Mouse (Mus musculus): ENCODE data around the gene Cep295.
"Not testable (repeated sequence)": the region's sequence is repeated elsewhere in the genome, so short reads cannot be mapped to it uniquely, and the experiment has no call there.

Gene Cep295

DNA sequence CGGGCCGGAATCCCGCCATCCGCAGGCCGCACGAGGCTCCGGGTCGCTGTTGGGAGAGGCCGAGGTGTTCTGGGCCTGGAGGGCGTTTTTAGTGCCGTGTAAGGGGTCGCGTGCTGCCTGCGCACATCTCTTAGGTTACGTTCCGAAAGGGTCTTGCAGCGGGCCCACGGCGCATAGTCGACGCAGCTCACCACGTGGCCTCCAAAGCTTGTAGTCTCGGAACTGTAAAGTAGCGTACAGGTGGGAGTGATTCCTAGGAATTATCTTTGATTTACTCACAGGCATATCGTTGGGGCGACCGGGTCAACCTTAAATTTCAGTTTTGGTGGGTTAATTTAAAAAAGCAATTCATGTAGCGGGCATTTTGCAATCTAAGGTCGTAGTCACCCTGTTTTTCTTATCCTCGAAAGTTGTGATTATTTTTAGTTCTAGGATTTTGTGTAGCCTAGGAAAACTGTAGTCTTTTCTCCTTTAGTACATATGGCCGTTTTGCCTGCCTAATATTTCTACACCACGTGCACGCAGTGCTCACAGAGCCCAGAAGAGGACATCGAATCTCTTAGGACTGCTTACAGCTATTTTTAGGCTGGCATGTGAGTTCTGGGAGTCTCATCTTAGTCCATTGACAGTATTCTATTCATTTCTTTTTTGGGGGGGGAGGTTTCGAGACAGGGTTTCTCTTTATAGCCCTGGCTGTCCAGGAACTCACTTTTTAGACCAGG lies 51.0 kb downstream of the Cep295 start, which contains the start of gene 4931406C07Rik:
Gene 4931406C07Rik (minus strand): TSS at position 51 of the 722 bp plus-strand sequence.
- DNase-seq = no peak

DNA sequence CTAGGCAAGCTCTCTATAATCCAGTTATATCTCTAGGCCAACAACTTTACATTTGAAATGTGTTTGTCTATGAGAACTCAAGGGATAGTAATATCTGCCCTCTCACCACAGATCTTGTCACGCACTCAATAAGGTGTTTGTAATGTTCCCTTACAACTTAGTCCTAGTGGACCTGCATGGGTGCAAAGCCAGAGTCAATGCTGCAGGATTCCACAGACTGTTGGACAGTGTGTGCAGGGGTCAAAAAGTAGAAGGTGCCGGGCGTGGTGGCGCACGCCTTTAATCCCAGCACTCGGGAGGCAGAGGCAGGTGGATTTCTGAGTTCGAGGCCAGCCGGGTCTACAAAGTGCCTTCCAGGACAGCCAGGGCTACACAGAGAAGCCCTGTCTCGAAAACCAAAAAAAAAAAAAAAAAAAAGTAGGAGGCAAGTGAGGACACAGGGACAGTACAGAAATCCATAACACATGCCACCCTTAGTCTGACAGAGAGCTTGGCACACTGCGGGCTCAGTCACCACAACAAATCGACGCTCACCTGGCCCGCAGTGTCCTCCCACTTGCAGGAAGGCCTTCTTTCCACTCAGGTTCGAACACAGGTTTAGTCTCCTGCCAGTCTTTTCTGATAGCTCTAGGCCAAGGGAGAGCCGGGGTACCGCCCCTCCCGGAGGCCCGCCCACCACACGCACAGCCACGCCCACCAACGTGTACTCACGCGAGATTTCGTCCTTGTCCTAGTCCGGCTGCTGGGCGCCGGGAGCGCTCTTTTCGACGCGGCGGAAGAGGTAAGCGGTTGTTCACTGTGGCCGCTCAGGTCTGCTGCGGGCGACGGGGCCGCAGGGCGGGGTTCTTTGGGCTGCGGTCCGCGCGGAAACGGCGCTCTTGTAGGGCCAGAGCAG lies 51.8 kb downstream of the Cep295 start, which contains the start of gene Taf1d:
Gene Taf1d (plus strand): TSS at position 712 of the 895 bp plus-strand sequence.
- DNase-seq = peak; percentile 95

GRCm38 (mm10) chr9:15302881-15303280 lies 54.7 kb downstream of the Cep295 start:
- no peak for DNase-seq

DNA sequence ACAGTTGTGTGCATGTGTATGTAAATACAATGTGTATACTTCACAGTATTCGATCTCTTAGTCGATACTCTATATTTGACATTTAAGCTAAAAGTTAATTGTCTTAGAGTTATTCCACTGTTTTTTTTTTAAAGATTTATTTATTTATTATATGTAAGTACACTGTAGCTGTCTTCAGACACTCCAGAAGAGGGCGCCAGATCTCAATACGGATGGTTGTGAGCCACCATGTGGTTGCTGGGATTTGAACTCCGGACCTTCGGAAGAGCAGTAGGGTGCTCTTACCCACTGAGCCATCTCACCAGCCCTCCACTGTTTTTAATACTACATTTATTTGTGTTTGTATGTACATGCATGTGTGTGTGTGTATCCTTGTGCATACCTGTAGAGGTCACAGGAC lies 55.6 kb downstream of the Cep295 start:
- not testable (repeated sequence) for DNase-seq

GRCm38 (mm10) chr9:15301399-15301798 lies 56.2 kb downstream of the Cep295 start:
- peak; percentile 51 for DNase-seq

DNA sequence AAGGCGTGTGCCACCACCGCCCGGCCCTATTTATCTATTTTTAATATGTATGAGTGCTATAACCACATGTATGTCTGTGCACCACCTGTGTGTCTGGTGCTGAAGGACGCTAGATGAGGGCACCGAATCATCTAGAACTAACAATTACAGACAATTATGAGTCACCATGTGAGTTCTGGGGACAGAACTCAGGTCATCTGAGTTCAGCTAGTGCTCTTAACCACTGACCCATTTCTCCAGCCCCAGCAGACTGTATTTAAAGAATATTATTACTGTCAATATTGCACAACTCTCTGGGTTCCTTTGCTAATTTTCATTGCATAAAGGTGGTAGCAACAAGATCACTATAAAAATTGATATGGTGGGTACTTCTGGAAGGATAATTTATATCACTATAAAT lies 57.5 kb downstream of the Cep295 start:
- DNase-seq = no peak

- no peak for DNase-seq
Observed at GRCm38 (mm10) chr9:15298451-15298850, 59.1 kb downstream of the Cep295 start.

DNA sequence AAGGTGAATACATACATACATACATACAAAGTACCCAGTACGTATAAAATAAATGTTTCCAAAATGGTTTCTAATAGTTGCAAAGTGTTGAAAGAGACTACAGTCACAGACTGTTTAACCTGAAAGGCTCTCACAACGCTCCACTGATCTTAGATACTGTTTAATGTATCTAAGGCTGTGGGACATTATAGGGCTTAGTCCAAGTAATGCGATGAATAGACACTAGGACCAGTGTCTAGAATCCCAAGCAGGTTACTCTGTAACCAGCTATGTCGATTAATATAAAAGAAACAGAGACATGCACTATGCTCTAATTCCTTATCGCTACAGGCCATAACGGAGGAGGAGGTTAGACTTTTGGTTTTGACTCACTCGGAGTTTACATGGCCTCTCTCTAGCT lies 60.5 kb downstream of the Cep295 start:
- DNase-seq = no peak

DNA sequence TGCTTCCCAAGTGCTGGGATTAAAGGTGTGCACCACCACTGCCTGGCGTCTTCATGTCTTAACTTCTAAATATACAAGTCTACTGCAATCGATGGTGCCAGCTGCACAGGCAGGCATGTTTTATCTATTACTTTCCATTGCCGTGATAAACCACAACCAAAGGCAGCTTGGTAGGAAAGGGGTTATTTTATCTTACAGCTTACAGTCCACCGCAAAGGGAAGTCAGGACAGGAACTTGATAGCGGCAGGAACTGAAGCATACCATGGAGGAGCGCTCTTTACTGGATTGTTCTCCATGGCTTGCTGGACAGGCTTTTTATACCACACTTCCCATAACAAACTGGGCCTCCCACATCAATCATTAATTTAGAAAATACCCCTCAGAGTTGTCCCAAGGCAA lies 68.3 kb downstream of the Cep295 start:
- DNase-seq = no peak

GRCm38 (mm10) chr9:15288402-15288801 lies 69.2 kb downstream of the Cep295 start:
- DNase-seq = no peak

DNA sequence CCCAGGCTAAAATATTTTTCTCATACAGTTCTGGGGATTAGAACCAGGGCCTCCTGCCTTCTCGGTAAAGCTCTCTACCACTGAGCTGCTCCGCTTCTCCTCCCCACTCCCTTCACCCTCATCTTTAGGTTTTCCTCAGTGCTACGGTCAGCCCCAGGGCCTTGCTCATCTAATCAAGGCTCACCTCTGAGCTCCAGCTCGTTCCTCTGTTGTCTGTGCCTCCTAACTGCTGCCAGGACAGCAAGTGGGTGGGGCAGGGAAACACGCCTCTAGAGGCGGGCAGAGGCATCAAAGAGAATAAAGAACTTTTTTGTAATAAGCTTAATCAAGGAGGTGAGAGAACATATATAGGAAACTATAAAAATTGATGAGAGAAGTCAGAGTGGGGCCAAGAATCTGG lies 69.7 kb downstream of the Cep295 start:
- no peak for DNase-seq

- DNase-seq = no peak
Observed at GRCm38 (mm10) chr9:15285443-15285842, 72.1 kb downstream of the Cep295 start.

DNA sequence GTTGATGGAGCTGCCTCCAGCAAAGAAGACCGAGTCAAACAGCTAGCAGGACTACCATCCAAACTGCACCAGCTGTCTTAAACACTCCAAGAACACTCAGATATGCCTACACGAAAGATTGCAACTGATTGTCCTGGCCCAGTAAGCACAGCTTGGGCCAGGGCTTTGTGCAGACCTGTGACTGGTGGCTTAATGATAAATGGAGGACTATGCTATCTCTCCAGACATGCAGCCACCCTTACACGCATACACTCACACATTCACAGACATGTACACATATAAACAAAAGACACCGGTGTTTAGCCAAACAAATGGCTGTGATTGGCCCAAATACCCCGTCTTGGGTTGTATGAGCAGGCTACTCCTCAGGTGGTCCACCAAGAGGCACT lies 77.1 kb downstream of the Cep295 start:
- DNase-seq = no peak

- DNase-seq = peak; percentile 94
Observed at GRCm38 (mm10) chr9:15279649-15280490, 77.7 kb downstream of the Cep295 start, which contains the start of gene Med17. Gene Med17 (minus strand): TSS chr9:15279931.

DNA sequence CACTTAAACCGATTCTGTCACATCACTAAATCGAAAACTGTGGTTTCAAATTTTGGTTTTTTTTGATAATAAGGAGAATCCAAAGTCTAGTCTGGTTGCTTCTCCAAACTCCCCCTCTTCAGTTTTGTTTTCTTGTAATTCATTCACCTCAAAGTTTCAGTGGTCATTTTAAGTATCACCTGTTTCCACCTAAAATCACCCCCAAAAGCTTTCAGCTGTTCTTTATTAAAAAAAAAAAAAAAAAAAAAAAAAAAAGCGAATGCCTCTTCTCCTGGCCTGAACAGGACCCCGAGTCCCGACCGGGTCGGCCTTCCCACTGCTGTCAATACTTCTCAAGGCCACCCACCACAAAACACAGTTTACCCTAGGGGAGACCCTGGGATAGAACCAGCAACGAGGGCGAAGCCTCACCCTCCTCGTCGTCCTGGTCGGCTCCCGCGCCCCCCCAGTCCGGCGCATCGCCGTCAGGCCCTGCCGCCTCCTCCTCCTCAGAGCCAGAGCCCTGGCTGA lies 78.4 kb downstream of the Cep295 start:
- DNase-seq = no peak

- no peak for DNase-seq
Observed at GRCm38 (mm10) chr9:15278343-15278742, 79.2 kb downstream of the Cep295 start.

- DNase-seq = no peak
Observed at GRCm38 (mm10) chr9:15276855-15277254, 80.7 kb downstream of the Cep295 start.

- no peak for DNase-seq
Observed at GRCm38 (mm10) chr9:15273981-15274380, 83.6 kb downstream of the Cep295 start.
